Mouse (Mus musculus) ES-E14 (cell line): ENCODE data around the gene Tbc1d10b. TPM values are rescaled to one million over a fixed set of nuclear protein-coding genes. Genes with fewer than 3 reads are reported as not detected.
A peak's percentile ranks its signal among the peaks of the same experiment; 100 is the strongest.

ENCODE experiments used
- DNase-seq: peaks from one replicate; pipeline ENCODE4 v3.0.0-alpha.2; 2013; ENCODE audit warnings: low read depth, low spot score
- H3K27ac ChIP-seq: 2 replicates; pipeline ENCODE4 v1.5.1; 2012; ENCODE audit warnings: low read depth, mild to moderate bottlenecking, low read length, moderate library complexity, mixed read lengths; ENCODE audit not compliant: poor library complexity, insufficient read depth, severe bottlenecking
- H3K36me3 ChIP-seq: 2 replicates; pipeline ENCODE4 v1.6.1; 2012; ENCODE audit warnings: mild to moderate bottlenecking, low read length, moderate library complexity, mixed read lengths; ENCODE audit not compliant: control insufficient read depth, poor library complexity, insufficient read depth, severe bottlenecking
- H3K4me1 ChIP-seq, 2 experiments: fragments of 150-350 bp in 1 of 2; sonication (generic) in 1 of 2; 2 replicates each; pipeline ENCODE4 v1.6.1; 2012; ENCODE audit warnings: low read length in 2 of 2, mild to moderate bottlenecking in 1 of 2, mixed read lengths in 1 of 2; ENCODE audit not compliant: control insufficient read depth in 2 of 2, insufficient read depth in 2 of 2, poor library complexity in 1 of 2
- H3K4me3 ChIP-seq, 2 experiments: fragments of 150-350 bp in 1 of 2; sonication (generic) in 1 of 2; 2 replicates each; pipeline ENCODE4 v1.5.1; 2012; ENCODE audit warnings: low read length in 2 of 2, low read depth in 1 of 2, mild to moderate bottlenecking in 1 of 2, mixed read lengths in 1 of 2; ENCODE audit not compliant: insufficient read depth in 1 of 2, poor library complexity in 1 of 2, severe bottlenecking in 1 of 2
- H3K9ac ChIP-seq: 2 replicates; pipeline ENCODE4 v1.6.1; 2012; ENCODE audit warnings: low read depth, mild to moderate bottlenecking, low read length, mixed read lengths; ENCODE audit not compliant: poor library complexity, insufficient read depth, severe bottlenecking
- H3K9me3 ChIP-seq: fragments of 150-350 bp; sonication (generic); 2 replicates; pipeline ENCODE4 v1.6.1; 2012; ENCODE audit warnings: low read depth, mild to moderate bottlenecking, low read length; ENCODE audit not compliant: control insufficient read depth, insufficient read depth
- CHD2 ChIP-seq: IDR thresholded peaks from 2 replicates; pipeline ENCODE4 v1.6.1; 2014; ENCODE audit warnings: mild to moderate bottlenecking, low read depth, low read length, inconsistent platforms
- HCFC1 ChIP-seq: IDR thresholded peaks from 2 replicates; pipeline ENCODE4 v1.6.1; 2012; ENCODE audit warnings: low read length, inconsistent platforms, borderline replicate concordance; ENCODE audit not compliant: insufficient read depth
- MAFK ChIP-seq: IDR thresholded peaks from 2 replicates; pipeline ENCODE4 v1.6.1; 2014; ENCODE audit warnings: mild to moderate bottlenecking, low read depth, low read length, inconsistent platforms; ENCODE audit not compliant: insufficient read depth
- ZC3H11A ChIP-seq: IDR thresholded peaks from 2 replicates; pipeline ENCODE4 v1.6.1; 2012; ENCODE audit warnings: low read depth, mild to moderate bottlenecking, inconsistent platforms, low read length, borderline replicate concordance
- ZNF384 ChIP-seq: IDR thresholded peaks from 2 replicates; pipeline ENCODE4 v1.6.1; 2012; ENCODE audit warnings: low read depth, low read length, inconsistent platforms
- in situ Hi-C, 2 experiments: fragments of 600-800 bp; cut with MboI; formaldehyde crosslinking; loops; one replicate each; pipeline ENCODE4 v1.15.1; 2025; ENCODE audit warnings: low sequenced_read_pairs in 2 of 2, inconsistent platforms in 1 of 2; ENCODE audit not compliant: unreplicated experiment in 2 of 2
- total RNA-seq: library from RNA; depleted of rRNA; stranded (reverse); fragments of 300-350 nt; gene quantifications from 2 replicates; pipeline ENCODE4 v1.2.3, GENCODE M21; 2012

Tbc1d10b gene
- total RNA-seq, 1 experiment, result 63.3 TPM

GRCm38 (mm10) chr7:127211014-127211745, 2.9 kb upstream of the Tbc1d10b start:
- peak overlapping the region; percentile 92 for H3K27ac ChIP-seq
- no peak for DNase-seq
- peaks cover 16% of the 10 kb centered on the region for H3K36me3 ChIP-seq
- H3K4me1 ChIP-seq, result peaks cover 19 to 27% of the 10 kb centered on the region in 2 experiments
- no peaks in the 10 kb centered on the region for H3K9me3 ChIP-seq
- in situ Hi-C loops, result no loop called here
- H3K4me3 ChIP-seq, result no peak overlapping the region
- TF ChIP-seq CHD2, result no peak
- TF ChIP-seq ZNF384, result no peak
- no peak for TF ChIP-seq ZC3H11A
- TF ChIP-seq MAFK, result no peak
- no peak for TF ChIP-seq HCFC1
- peak overlapping the region; percentile 56 for H3K9ac ChIP-seq

- Histone ChIP-seq H3K9me3 (no peaks in the 10 kb centered on the region), H3K27ac (no peak overlapping the region; the same call in 1 of the 2 replicates), H3K36me3 (peaks cover 15% of the 10 kb centered on the region), H3K4me1 (peaks cover 14 to 29% of the 10 kb centered on the region in 2 experiments), H3K4me3 (no peak overlapping the region), H3K9ac (peak overlapping the region; percentile 40; the same call in 1 of the 2 replicates)
- no peak for DNase-seq
- in situ Hi-C loops, result no loop called here
- TF ChIP-seq ZC3H11A, result no peak
- TF ChIP-seq MAFK, result no peak
- no peak for TF ChIP-seq ZNF384
- no peak for TF ChIP-seq HCFC1
- no peak for TF ChIP-seq CHD2
Observed at GRCm38 (mm10) chr7:127210266-127210665, 2.0 kb upstream of the Tbc1d10b start.

- peaks cover 13 to 28% of the 10 kb centered on the region in 2 experiments for H3K4me1 ChIP-seq
- no peaks in the 10 kb centered on the region for H3K9me3 ChIP-seq
- H3K36me3 ChIP-seq, result peaks cover 12% of the 10 kb centered on the region
- H3K4me3 ChIP-seq, result peak overlapping the region in 1 of 2 experiments; percentile 68; a peak in 2 of 4 replicates
- H3K9ac ChIP-seq, result peak overlapping the region; percentile 40; the same call in 1 of the 2 replicates
- TF ChIP-seq ZNF384, result no peak
- TF ChIP-seq HCFC1, result no peak
- TF ChIP-seq CHD2, result no peak
- no peak for TF ChIP-seq MAFK
- no peak for TF ChIP-seq ZC3H11A
- no peak for DNase-seq
- in situ Hi-C loops, result no loop called here
- H3K27ac ChIP-seq, result peak overlapping the region; percentile 75; the same call in 1 of the 2 replicates
Observed at GRCm38 (mm10) chr7:127209851-127210250, 1.6 kb upstream of the Tbc1d10b start.

GRCm38 (mm10) chr7:127208553-127209438, 528 bp upstream of the Tbc1d10b start, which contains the start of gene Mylpf:
Gene Mylpf (plus strand): TSS chr7:127208890.
- TF ChIP-seq MAFK, result no peak
- peak; percentile 99 for TF ChIP-seq ZNF384
- peak; percentile 75 for TF ChIP-seq CHD2
- no peak for TF ChIP-seq ZC3H11A
- no peak for TF ChIP-seq HCFC1
- DNase-seq, result peak; percentile 97
- Histone ChIP-seq H3K27ac (peak within 1 kb of the TSS; percentile 85), H3K4me1 (peaks cover 11 to 24% of the 10 kb centered on the region in 2 experiments), H3K4me3 (peak within 1 kb of the TSS; percentile 93 to 94), H3K9ac (peak within 1 kb of the TSS; percentile 97), H3K36me3 (peaks cover 7% of the 10 kb centered on the region), H3K9me3 (no peaks in the 10 kb centered on the region)
- in situ Hi-C loops, result no loop called here
